ENCODE assay signal across 11 mouse cellular contexts in the genomic region with DNA sequence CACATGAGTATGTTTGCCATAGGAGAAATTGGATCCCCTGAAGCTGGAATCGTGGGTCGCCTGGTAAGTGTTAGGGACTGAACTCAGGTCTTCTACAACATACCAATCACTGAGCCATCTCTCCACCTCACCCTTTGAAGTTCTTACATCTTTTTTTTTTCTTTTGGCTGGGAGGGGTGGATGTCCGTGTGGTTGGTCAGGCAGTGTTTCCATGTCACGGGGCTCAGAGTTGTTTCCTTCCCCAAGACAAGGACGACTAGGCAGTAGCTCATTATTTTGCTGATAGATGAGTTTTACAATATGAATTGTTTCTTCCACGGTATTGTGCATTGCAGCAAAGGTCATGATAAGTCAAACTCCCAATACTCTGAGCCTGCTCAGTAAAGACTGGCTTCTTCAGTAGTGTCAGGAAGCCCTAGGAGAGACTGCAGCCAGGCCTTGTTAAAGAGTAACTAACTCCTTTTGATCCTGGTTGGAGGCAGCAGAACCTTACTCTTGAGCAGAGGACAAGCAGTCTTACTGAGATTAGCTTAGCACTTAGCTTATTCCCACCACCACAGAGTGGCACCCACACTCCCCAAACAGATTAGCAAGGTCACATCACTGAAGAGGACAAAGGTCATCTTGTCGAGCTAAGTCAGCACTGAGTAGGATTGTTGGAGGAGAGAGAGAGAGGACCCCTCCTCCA. TPM values are rescaled to one million over a fixed set of nuclear protein-coding genes. Genes with fewer than 3 reads are reported as not detected.
DNase-seq lines count a peak whose midpoint lies in the region; ATAC-seq and TF ChIP-seq lines count a peak whose summit lies in the region.
"Had no signal": no experiment of that assay in that cellular context is flagged by ENCODE, and none has a peak within 500 bp of the region (broad histone marks: within the 10 kb centered on the region; RNA-seq: fewer than 3 reads in every experiment).

No protein-coding gene starts in this region.

- 37% methylated on average over 7 of the region's 7 CpGs for WGBS in lung, embryonic 16.5 days
- 46% methylated on average over 7 of the region's 7 CpGs for WGBS in lung, adult 2 months
- 43% methylated on average over 7 of the region's 7 CpGs for WGBS in stomach, embryonic 16.5 days

- no peak for TF ChIP-seq CTCF in lung, adult 2 months (IDR thresholded peaks at IDR 0.05; ENCODE audit: insufficient read depth, low read length)

- no peaks in the 10 kb centered on the region; the same call in 1 of the 2 replicates for H3K4me1 ChIP-seq in lung, embryonic 16.5 days (replicated peaks; ENCODE audit: control insufficient read depth, insufficient read depth, low read length)
- peaks cover 5% of the 10 kb centered on the region for H3K4me1 ChIP-seq in lung, adult 2 months (ENCODE audit: control insufficient read depth, insufficient read depth, low read length)
- no peaks in the 10 kb centered on the region; the same call in 1 of the 2 replicates for H3K4me1 ChIP-seq in stomach, embryonic 16.5 days (ENCODE audit: control insufficient read depth, insufficient read depth, low read length)

- peaks cover 22% of the 10 kb centered on the region for H3K36me3 ChIP-seq in lung, embryonic 16.5 days (ENCODE audit: control insufficient read depth, insufficient read depth, low read length)
- H3K36me3 ChIP-seq in stomach, embryonic 16.5 days (ENCODE audit: control insufficient read depth, insufficient read depth, low read length): 0 out of 2 replicates have a peak, but pooled peaks cover 2% of the 10 kb centered on the region

- H3K9me3 ChIP-seq in lung, embryonic 16.5 days (ENCODE audit: control insufficient read depth, low read length): no peaks in the 10 kb centered on the region
- H3K9me3 ChIP-seq in stomach, embryonic 16.5 days (replicated peaks; ENCODE audit: control insufficient read depth, low read length): no peaks in the 10 kb centered on the region

- ATAC-seq in lung, embryonic 16.5 days (ENCODE audit: low read depth): peak; percentile 56
- ATAC-seq in stomach, embryonic 16.5 days (ENCODE audit: insufficient read depth, low FRiP score): peak; percentile 86
- ATAC-seq: activated CD4-positive, CD25-positive, alpha-beta regulatory T cell, adult 4 months had no signal

- DNase-seq in lung, adult 2 months: no peak
- DNase-seq in kidney, adult 11 months: peak; percentile 83
- DNase-seq in kidney, postnatal 4 days: peak; percentile 11 to 47
- DNase-seq in layer of hippocampus, postnatal 14 days (ENCODE audit: low spot score in 2 of 2): no peak
- DNase-seq in c-Kit-positive CD71-positive TER-119-positive erythroid progenitor cells, embryonic 14.5 days (ENCODE audit: low spot score): no peak
- DNase-seq in adipocyte (ENCODE audit: low spot score): no peak
- DNase-seq: heart, postnatal 14 days had no signal

- no peak overlapping the region for H3K4me2 ChIP-seq in lung, embryonic 16.5 days (ENCODE audit: low read depth, low read length)
- H3K4me2 ChIP-seq in stomach, embryonic 16.5 days (ENCODE audit: low read depth, low read length): no peak overlapping the region
- H3K4me2 ChIP-seq: midbrain, embryonic 11.5 days had no signal

- H3K4me3 ChIP-seq in lung, embryonic 16.5 days (ENCODE audit: low read length): no peak overlapping the region
- H3K4me3 ChIP-seq in lung, adult 2 months (replicated peaks; ENCODE audit: extremely low read depth, low read depth, low read length): no peak overlapping the region
- H3K4me3 ChIP-seq in stomach, embryonic 16.5 days (replicated peaks; ENCODE audit: low read length): no peak overlapping the region

- no peak for TF ChIP-seq POLR2A in lung, adult 2 months (IDR thresholded peaks at IDR 0.05; ENCODE audit: borderline replicate concordance, extremely low read depth, low read depth, low read length)

- H3K27me3 ChIP-seq in lung, embryonic 16.5 days (ENCODE audit: control insufficient read depth, insufficient read depth, low read depth, low read length): no peaks in the 10 kb centered on the region
- no peaks in the 10 kb centered on the region for H3K27me3 ChIP-seq in stomach, embryonic 16.5 days (ENCODE audit: control insufficient read depth, insufficient read depth, low read length)

- peak overlapping the region; percentile 70 for H3K27ac ChIP-seq in lung, embryonic 16.5 days (ENCODE audit: low read length)
- peak overlapping the region; percentile 16 for H3K27ac ChIP-seq in stomach, embryonic 16.5 days (ENCODE audit: low read length)

- H3K9ac ChIP-seq in lung, embryonic 16.5 days (ENCODE audit: low read length): no peak overlapping the region
- H3K9ac ChIP-seq in stomach, embryonic 16.5 days (ENCODE audit: low read length): no peak overlapping the region

RNA-seq across cellular contexts. Expression of gene Wee1, which starts 24.6 kb away (rescaled TPM):
- 23.4 and 24.3 TPM in 2 replicates for polyA plus RNA-seq in lung, embryonic 16.5 days (2015; fragmentation: Nextera tagmentation; extraction: Ambion mirVana)
- 2.9 and 5.9 TPM in 2 replicates for polyA plus RNA-seq in lung, adult 2 months (2012; rRNA removed)
- 17.9 and 18.9 TPM in 2 replicates for polyA plus RNA-seq in stomach, embryonic 16.5 days (2015; fragmentation: Nextera tagmentation; extraction: Ambion mirVana)
- 10 to 100 TPM; 12.9 to 13.0 TPM for total RNA-seq in layer of hippocampus, postnatal 14 days (2021)

RNA-seq across cellular contexts. Expression of gene Zfp143, which starts 36.2 kb away (rescaled TPM):
- 19.1 and 19.7 TPM in 2 replicates for polyA plus RNA-seq in lung, embryonic 16.5 days (2015; fragmentation: Nextera tagmentation; extraction: Ambion mirVana)
- 12.5 and 15.0 TPM in 2 replicates for polyA plus RNA-seq in lung, adult 2 months (2012; rRNA removed)
- polyA plus RNA-seq in stomach, embryonic 16.5 days (2015; fragmentation: Nextera tagmentation; extraction: Ambion mirVana): 15.0 and 15.9 TPM in 2 replicates
- 10 to 100 TPM; 10.1 to 10.9 TPM for total RNA-seq in layer of hippocampus, postnatal 14 days (2021)

Comparison
In these comparisons a context has a peak if more than half of its experiments do, and no peak if none do; other contexts are left out.
1. DNase-seq: peak in kidney, adult 11 months (single experiment) and kidney, postnatal 4 days (2 of 2); none in lung, adult 2 months (single experiment), layer of hippocampus, postnatal 14 days (0 of 2), c-Kit-positive CD71-positive TER-119-positive erythroid progenitor cells, embryonic 14.5 days (single experiment) and adipocyte (single experiment).